Mouse (Mus musculus): Measurements from ENCODE around the gene Prima1. TPM values are rescaled to one million over a fixed set of nuclear protein-coding genes. Genes with fewer than 3 reads are reported as not detected.

Prima1 gene
- polyA plus RNA-seq, 1 experiment from 2014 or later: 1.4 TPM

DNA sequence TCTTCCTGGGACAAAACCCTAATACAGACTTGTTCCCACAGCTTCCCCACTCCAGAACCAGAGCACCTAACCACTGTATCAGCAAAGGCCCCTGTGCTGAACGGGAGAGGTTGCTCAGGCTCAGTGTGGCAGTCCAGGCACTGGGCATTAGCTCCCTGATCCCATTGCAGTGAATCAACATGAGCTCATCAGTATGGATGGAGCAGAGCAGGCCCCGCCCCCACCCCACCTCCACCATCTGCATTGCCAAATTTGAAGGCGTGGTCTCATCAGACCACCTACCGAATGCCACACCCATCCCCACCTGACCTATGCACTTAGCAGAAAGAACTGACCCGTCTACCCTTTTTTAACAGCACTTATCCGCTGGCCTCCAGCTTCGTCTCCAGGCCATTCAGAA lies 58.9 kb downstream of the Prima1 start:
- H3K4me2 ChIP-seq: no peak overlapping the region
- no peak overlapping the region for H3K27ac ChIP-seq (replicated peaks)
- WGBS: 26% methylated on average over 7 of the region's 7 CpGs
- H3K4me1 ChIP-seq (replicated peaks): no peaks in the 10 kb centered on the region
- no peak overlapping the region for H3K4me3 ChIP-seq
- H3K9me3 ChIP-seq: no peaks in the 10 kb centered on the region
- no peak overlapping the region for H3K9ac ChIP-seq
- no peak for ATAC-seq (ENCODE audit: low FRiP score, low read depth)
- H3K36me3 ChIP-seq: peaks cover 14% of the 10 kb centered on the region
- no peaks in the 10 kb centered on the region for H3K27me3 ChIP-seq

DNA sequence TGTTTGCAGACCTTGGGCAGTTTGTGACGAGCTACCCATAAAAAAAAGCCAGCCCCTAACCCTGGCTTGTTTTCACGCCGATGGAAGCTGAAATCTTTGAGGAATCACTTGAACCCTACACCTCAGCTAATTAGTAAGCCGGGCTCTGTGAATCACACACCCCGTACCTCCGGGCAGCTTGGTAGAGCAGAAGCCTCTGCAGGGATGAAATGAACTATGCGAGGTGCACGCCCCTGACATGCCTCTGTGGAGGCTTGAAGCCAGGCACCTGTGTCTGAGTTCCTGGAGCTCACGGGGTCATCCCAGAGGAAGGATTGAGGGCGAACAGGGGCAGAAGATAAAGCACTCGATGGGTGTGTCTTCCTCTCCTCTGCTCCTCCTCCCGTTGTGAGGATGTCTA lies 73.1 kb downstream of the Prima1 start:
- H3K36me3 ChIP-seq: peaks cover 34% of the 10 kb centered on the region

DNA sequence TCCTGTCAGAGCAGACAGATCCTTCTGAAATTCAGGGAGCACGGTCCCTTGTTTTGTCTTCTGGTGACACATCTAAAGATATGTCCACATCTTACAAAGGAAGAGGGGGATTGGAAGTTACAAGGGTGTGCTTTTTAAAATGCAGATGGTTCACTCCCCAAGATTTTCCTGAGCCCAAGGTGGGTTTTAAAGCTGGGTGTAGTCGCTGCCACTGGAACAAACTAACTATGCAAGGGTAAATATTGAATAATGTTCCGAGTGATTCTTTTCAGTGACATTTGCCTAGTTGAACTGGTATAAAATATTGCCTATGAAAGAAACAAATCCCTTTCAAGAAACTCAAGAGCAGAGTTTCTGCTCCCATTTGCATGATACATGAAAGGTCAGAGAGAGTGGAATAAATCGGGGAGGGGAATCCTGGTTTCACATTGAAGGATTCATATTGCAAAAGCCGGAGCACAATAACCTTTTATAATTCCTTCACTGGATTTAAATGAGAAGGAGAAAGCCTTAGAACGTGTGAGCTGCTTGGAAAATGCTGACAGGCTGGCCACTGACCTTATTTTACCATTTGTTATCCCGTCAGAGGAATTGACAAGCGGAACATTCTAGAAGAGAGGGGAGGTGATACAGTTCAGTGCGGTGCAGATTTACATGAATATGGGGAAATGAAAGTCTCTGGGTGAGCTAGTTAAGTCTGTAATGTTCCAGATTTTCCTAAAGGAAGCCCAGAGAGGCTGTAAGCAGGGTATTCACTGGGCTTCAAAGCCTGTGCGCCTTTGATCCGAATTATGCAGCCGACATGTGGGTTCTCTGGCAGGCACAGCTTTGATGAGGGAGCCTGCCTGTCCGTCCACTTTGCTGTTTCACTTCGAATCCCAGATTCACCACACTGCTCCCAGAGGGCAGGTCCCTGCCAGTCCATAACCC lies 77.6 kb downstream of the Prima1 start:
- ATAC-seq (ENCODE audit: low FRiP score, low read depth): no peak; the same call in 1 of the 2 replicates
- no peak overlapping the region for H3K4me2 ChIP-seq
- H3K9me3 ChIP-seq: no peaks in the 10 kb centered on the region
- H3K36me3 ChIP-seq: peaks cover 30% of the 10 kb centered on the region
- H3K9ac ChIP-seq: no peak overlapping the region
- no peak overlapping the region for H3K4me3 ChIP-seq
- 0 out of 2 replicates have a peak overlapping the region, but pooled peaks have one; percentile 1 for H3K27ac ChIP-seq (replicated peaks)
- no peaks in the 10 kb centered on the region for H3K27me3 ChIP-seq
- 0 out of 2 replicates have a peak, but pooled peaks cover 3% of the 10 kb centered on the region for H3K4me1 ChIP-seq (replicated peaks)
- 25% methylated on average over 14 of the region's 14 CpGs for WGBS

More for the DNA sequence above, 73.1 kb downstream of the Prima1 start:
- ATAC-seq (ENCODE audit: low FRiP score, low read depth): no peak
- Histone ChIP-seq H3K9me3 (no peaks in the 10 kb centered on the region), H3K27me3 (no peaks in the 10 kb centered on the region), H3K4me2 (no peak overlapping the region), H3K9ac (no peak overlapping the region), H3K4me1 (replicated peaks) (0 out of 2 replicates have a peak, but pooled peaks cover 3% of the 10 kb centered on the region), H3K27ac (replicated peaks) (peak overlapping the region; percentile 49), H3K4me3 (no peak overlapping the region)
- 86% methylated on average over 12 of the region's 12 CpGs for WGBS

DNA sequence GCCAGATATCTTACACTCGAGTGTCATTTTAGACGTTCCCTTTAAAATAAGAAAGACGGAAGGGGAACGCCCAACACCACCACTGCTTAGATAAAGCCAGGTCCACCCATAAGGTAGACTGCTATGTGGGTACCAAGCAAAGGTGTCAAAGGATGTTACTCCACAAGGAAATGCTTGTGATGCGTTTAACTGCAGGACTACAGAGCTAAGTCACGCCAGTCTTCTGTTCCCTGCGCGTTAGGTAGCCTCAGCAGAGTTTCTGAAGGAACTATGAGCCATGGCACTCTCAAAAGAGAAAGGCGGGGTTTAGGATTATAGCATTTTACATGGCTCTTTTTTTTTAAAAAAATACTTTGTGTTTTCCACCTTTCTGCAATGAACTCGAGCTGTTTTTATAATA lies 78.4 kb downstream of the Prima1 start:
- Histone ChIP-seq H3K9ac (no peak overlapping the region), H3K27ac (replicated peaks) (no peak overlapping the region), H3K4me1 (replicated peaks) (0 out of 2 replicates have a peak, but pooled peaks cover 3% of the 10 kb centered on the region), H3K4me2 (no peak overlapping the region), H3K27me3 (no peaks in the 10 kb centered on the region), H3K36me3 (peaks cover 32% of the 10 kb centered on the region), H3K9me3 (no peaks in the 10 kb centered on the region), H3K4me3 (no peak overlapping the region)
- ATAC-seq (ENCODE audit: low FRiP score, low read depth): no peak
- whole genome bisulfite sequencing: 66% methylated on average over 10 of the region's 10 CpGs

DNA sequence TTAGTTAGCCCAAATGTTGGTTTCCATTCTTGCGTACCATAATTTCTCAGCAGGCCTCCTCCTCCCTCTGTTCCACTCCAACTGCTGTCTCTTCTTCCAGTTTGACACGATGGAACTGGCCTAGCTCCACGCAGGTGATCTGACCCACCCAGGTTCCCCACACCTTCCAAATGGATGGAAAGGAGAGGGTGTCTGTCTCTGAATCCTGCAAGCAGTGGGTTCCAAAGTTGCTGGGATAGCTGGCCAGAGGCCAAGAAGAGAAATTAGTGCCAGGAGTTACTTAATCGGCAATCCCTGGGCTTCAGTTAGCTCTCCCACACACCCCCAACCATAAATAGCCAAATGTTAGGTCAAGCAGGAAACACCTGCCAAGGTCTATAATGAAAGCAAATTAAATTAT lies 81.2 kb downstream of the Prima1 start:
- no peaks in the 10 kb centered on the region for H3K9me3 ChIP-seq
- no peak overlapping the region for H3K9ac ChIP-seq
- ATAC-seq (ENCODE audit: low FRiP score, low read depth): no peak
- no peaks in the 10 kb centered on the region for H3K27me3 ChIP-seq
- no peak overlapping the region for H3K4me3 ChIP-seq
- peaks cover 14% of the 10 kb centered on the region for H3K36me3 ChIP-seq
- no peak overlapping the region for H3K4me2 ChIP-seq
- H3K4me1 ChIP-seq (replicated peaks): peaks cover 12% of the 10 kb centered on the region; the same call in 1 of the 2 replicates
- no peak overlapping the region for H3K27ac ChIP-seq (replicated peaks)
- 75% methylated on average over 4 of the region's 4 CpGs for WGBS

DNA sequence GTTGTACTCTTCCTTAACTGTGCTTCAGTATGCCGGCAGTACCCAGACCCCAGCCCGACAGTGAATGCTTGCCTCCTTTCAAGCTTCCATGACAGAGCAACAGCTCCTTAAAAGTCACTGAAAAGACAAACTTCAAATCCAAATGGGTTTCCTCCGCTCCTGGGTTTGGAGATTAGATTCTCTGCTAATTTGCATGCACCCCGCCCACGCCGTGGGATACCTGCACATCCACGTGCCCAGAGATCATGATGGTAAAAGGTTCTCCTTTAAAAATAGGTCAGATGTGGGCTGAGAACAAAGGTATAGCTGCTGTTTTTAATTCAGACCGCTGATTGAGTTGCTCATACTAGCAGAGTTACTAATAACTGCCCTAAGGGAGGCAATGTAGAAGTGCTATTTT lies 82.9 kb downstream of the Prima1 start:
- Histone ChIP-seq H3K9ac (no peak overlapping the region), H3K4me3 (no peak overlapping the region), H3K4me2 (no peak overlapping the region), H3K27me3 (no peaks in the 10 kb centered on the region), H3K9me3 (no peaks in the 10 kb centered on the region), H3K36me3 (peaks cover 16% of the 10 kb centered on the region), H3K27ac (replicated peaks) (no peak overlapping the region), H3K4me1 (replicated peaks) (peaks cover 8% of the 10 kb centered on the region; the same call in 1 of the 2 replicates)
- WGBS: 69% methylated on average over 8 of the region's 8 CpGs
- no peak for ATAC-seq (ENCODE audit: low FRiP score, low read depth)

DNA sequence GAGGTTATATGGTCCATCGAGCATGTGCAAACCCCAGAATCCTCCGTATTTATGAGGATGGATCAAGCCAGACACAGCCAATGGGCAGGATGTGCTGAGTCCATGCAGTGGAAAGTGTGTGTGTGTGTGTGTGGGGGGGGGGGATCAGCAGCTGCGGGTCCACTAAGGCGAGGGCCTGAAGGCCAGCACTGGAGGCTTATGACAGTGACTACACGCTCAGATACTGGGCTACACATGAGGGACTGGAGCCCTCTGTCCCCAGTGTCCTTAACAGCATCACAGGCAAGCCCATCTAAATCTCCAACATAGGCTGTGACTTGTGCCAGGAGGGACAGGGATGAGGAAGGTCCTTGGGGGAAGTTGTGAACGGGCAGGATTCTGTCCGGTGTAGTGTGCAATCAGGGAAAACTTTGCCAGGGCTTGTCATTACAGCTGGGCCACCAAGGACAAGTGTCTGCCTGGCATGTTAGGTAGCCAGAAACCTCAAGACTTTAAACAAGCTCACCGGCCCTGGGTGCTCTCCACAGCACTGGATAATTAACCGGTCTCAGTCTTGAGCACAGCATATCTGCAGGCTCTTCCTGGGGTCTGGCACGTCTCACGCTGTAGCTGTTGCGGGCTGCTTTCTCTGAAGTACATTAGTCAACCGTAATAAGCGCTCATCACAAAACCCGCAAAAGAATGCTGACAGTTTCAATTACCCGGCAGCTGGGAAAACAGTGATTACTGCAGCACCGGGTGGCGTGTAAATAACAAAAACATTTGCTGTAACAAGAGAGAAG lies 84.6 kb downstream of the Prima1 start:
- Histone ChIP-seq H3K4me2 (no peak overlapping the region), H3K27ac (replicated peaks) (no peak overlapping the region), H3K4me3 (no peak overlapping the region), H3K27me3 (no peaks in the 10 kb centered on the region), H3K9ac (no peak overlapping the region), H3K36me3 (peaks cover 13% of the 10 kb centered on the region), H3K4me1 (replicated peaks) (peaks cover 8% of the 10 kb centered on the region; the same call in 1 of the 2 replicates), H3K9me3 (no peaks in the 10 kb centered on the region)
- whole genome bisulfite sequencing: 45% methylated on average over 18 of the region's 18 CpGs
- no peak for ATAC-seq (ENCODE audit: low FRiP score, low read depth)

DNA sequence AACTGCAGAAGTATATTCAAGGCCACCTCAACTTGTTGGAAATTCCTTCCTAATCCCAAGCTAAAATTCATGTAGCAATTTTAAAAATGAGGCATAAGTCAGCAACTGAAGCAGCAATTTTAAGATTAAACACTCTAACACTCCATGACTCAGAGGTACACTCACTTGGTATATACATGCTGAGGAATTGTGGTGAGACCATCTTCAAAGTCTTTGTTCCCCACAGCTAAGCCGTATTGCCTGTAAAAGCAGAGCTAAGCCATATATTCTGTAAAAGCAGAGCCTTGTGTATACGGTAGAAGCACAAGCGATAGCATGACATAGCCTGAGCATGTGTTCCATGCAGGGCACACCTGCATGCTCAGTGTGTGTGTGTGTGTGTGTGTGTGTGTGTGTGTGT lies 86.5 kb downstream of the Prima1 start:
- Histone ChIP-seq H3K27ac (replicated peaks) (no peak overlapping the region), H3K9me3 (no peaks in the 10 kb centered on the region), H3K4me1 (replicated peaks) (peaks cover 8% of the 10 kb centered on the region; the same call in 1 of the 2 replicates), H3K27me3 (no peaks in the 10 kb centered on the region), H3K4me3 (no peak overlapping the region), H3K4me2 (no peak overlapping the region), H3K36me3 (peaks cover 15% of the 10 kb centered on the region), H3K9ac (no peak overlapping the region)
- 66% methylated on average over 3 of the region's 3 CpGs for whole genome bisulfite sequencing
- no peak for ATAC-seq (ENCODE audit: low FRiP score, low read depth)

DNA sequence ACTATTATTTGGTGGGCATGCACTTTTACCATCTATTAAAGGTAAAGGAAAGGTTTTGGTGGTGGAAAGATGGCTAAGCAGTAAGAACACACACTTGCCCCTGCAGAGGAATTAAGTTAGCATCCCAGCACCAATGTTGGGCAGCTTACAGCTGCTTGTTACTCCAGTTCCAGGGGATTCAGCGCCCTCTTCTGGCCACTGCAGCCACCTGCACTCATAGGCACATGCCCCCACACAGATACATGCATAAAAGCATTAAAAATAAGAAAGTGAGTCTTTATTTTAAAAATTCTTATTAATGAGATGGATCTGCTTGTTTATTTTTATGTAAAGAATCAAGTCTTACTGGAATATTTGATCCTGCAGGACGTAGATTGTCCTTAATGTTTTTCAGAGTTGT lies 87.0 kb downstream of the Prima1 start:
- no peak for ATAC-seq (ENCODE audit: low FRiP score, low read depth)
- Histone ChIP-seq H3K4me3 (no peak overlapping the region), H3K9ac (no peak overlapping the region), H3K4me2 (no peak overlapping the region), H3K4me1 (replicated peaks) (peaks cover 8% of the 10 kb centered on the region; the same call in 1 of the 2 replicates), H3K27ac (replicated peaks) (no peak overlapping the region), H3K27me3 (no peaks in the 10 kb centered on the region), H3K36me3 (peaks cover 19% of the 10 kb centered on the region), H3K9me3 (no peaks in the 10 kb centered on the region)
- 74% methylated on average over 2 of the region's 2 CpGs for WGBS

DNA sequence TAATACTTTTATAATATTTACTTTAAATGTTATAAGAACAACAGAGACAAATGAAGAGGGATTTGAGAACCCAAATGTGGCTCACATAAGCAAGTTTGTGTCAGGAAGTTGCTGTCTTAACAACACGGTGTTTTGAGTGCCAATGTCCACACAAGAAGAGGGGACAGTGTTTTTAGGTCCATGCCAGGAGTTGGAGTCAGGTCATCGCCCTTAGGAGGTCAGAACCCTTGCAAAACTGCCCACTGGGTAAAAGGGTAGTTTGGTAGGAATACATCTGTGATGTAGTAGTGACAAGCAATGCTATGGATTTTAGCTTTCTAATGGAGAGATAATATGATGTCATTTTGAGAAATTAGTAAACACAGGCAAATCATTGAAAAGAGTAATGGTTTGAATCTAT lies 91.7 kb downstream of the Prima1 start:
- no peak overlapping the region for H3K4me3 ChIP-seq
- no peaks in the 10 kb centered on the region for H3K4me1 ChIP-seq (replicated peaks)
- no peak overlapping the region for H3K9ac ChIP-seq
- H3K9me3 ChIP-seq: no peaks in the 10 kb centered on the region
- H3K4me2 ChIP-seq: no peak overlapping the region
- ATAC-seq (ENCODE audit: low FRiP score, low read depth): no peak
- H3K36me3 ChIP-seq: peaks cover 54% of the 10 kb centered on the region
- no peaks in the 10 kb centered on the region for H3K27me3 ChIP-seq
- WGBS: 83% methylated on average over 2 of the region's 2 CpGs
- no peak overlapping the region for H3K27ac ChIP-seq (replicated peaks)
